Mouse (Mus musculus): ENCODE results near the gene Gpd2.

DNA sequence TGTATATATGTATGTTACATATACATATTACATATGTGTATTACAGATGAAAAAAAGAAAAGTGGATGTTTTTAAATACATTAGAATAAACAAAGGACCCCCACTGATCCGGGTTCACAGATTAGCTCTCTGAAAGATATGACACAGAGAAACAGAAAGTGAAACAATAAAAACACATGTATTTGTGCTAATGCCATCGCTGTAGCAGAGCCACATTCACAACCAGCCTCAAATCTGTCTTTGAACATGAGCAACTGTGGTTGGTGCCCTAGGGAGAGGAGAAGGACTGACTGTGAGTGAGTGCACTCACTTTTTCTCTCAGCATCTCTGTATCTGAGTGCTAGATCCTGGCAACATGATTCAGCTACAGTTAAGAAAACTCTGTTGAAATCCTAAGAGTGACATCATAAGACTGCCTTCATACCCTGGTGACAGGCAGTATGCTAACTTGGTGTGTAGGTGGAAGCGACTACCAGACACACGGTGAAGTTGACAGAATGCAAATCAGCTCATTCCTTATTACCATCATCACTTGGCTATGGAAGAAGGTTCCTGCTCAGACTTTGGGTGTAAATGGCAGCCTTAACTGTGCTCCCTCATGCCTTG lies 170.1 kb downstream of the Gpd2 start:
- TF ChIP-seq CTCF (IDR thresholded peaks at IDR 0.05; ENCODE audit: borderline replicate concordance, insufficient read depth, low read length): no peak
- no peak for TF ChIP-seq POLR2A (IDR thresholded peaks at IDR 0.05; ENCODE audit: low read depth, low read length)
